Mouse (Mus musculus) MEL (cell line): ENCODE data around the gene Gm12258. TPM values are rescaled to one million over a fixed set of nuclear protein-coding genes. Genes with fewer than 3 reads are reported as not detected.

Source experiments
- DNase-seq: peaks from one replicate; pipeline ENCODE4 v3.0.0; 2011; ENCODE audit warnings: low read depth, low spot score
- H3K27ac ChIP-seq: 2 replicates; pipeline ENCODE4 v1.5.1; 2012; ENCODE audit warnings: low read depth, mild to moderate bottlenecking, control low read depth, low read length, moderate library complexity; ENCODE audit not compliant: control insufficient read depth
- H3K27me3 ChIP-seq, 2 experiments: fragments of 150-350 bp in 1 of 2; sonication (generic) in 1 of 2; 2 replicates each; pipeline ENCODE4 v1.6.1; 2012; ENCODE audit warnings: low read length in 2 of 2, mild to moderate bottlenecking in 2 of 2, improper control_type of control experiment in 1 of 2, moderate library complexity in 1 of 2; ENCODE audit not compliant: insufficient read depth in 2 of 2, control insufficient read depth in 1 of 2
- H3K36me3 ChIP-seq, 2 experiments: 2 replicates each; pipeline ENCODE4 v1.6.1; 2012 to 2014; ENCODE audit warnings: low read length in 2 of 2, improper control_type of control experiment in 1 of 2, inconsistent platforms in 1 of 2, mild to moderate bottlenecking in 1 of 2; ENCODE audit not compliant: insufficient read depth in 2 of 2, control insufficient read depth in 1 of 2
- H3K4me1 ChIP-seq, 2 experiments: fragments of 150-350 bp in 1 of 2; sonication (generic) in 1 of 2; 2 replicates each; pipeline ENCODE4 v1.6.1; 2012; ENCODE audit warnings: low read length in 2 of 2, improper control_type of control experiment in 1 of 2, mild to moderate bottlenecking in 1 of 2; ENCODE audit not compliant: insufficient read depth in 2 of 2, control insufficient read depth in 1 of 2
- H3K4me3 ChIP-seq, 2 experiments: fragments of 150-350 bp in 1 of 2; sonication (generic) in 1 of 2; 2 replicates each; pipeline ENCODE4 v1.5.1; 2012; ENCODE audit warnings: low read depth in 2 of 2, low read length in 2 of 2, mild to moderate bottlenecking in 2 of 2, moderate library complexity in 2 of 2, control low read depth in 1 of 2, improper control_type of control experiment in 1 of 2; ENCODE audit not compliant: control insufficient read depth in 1 of 2, insufficient read depth in 1 of 2
- H3K79me2 ChIP-seq: 2 replicates; pipeline ENCODE4 v1.6.1; 2012; ENCODE audit warnings: mild to moderate bottlenecking, low read length, moderate library complexity; ENCODE audit not compliant: control insufficient read depth, poor library complexity, insufficient read depth
- H3K9ac ChIP-seq: 2 replicates; pipeline ENCODE4 v1.6.1; 2012; ENCODE audit warnings: low read depth, mild to moderate bottlenecking, control low read depth, low read length, moderate library complexity; ENCODE audit not compliant: control insufficient read depth, poor library complexity, severe bottlenecking
- H3K9me3 ChIP-seq: fragments of 150-350 bp; sonication (generic); replicated peaks from 2 replicates; pipeline ENCODE4 v1.6.1; 2012; ENCODE audit warnings: mild to moderate bottlenecking, low read length, improper control_type of control experiment, moderate library complexity; ENCODE audit not compliant: insufficient read depth
- CHD1 ChIP-seq: IDR thresholded peaks from 2 replicates; pipeline ENCODE4 v1.6.1; 2012; ENCODE audit warnings: low read depth, mild to moderate bottlenecking, inconsistent platforms, low read length, improper control_type of control experiment
- ELF1 ChIP-seq: IDR thresholded peaks from 2 replicates; pipeline ENCODE4 v1.6.1; 2014; ENCODE audit warnings: low read depth, mild to moderate bottlenecking, inconsistent platforms, low read length, improper control_type of control experiment, moderate library complexity
- EP300 ChIP-seq, 2 experiments: IDR thresholded peaks; 2 replicates each; pipeline ENCODE4 v1.6.1; 2011; ENCODE audit warnings: improper control_type of control experiment in 2 of 2, low read length in 2 of 2, low read depth in 1 of 2, mild to moderate bottlenecking in 1 of 2
- ETS1 ChIP-seq: IDR thresholded peaks from 2 replicates; pipeline ENCODE4 v1.6.1; 2012; ENCODE audit warnings: low read depth, mild to moderate bottlenecking, inconsistent platforms, low read length, improper control_type of control experiment, moderate library complexity
- GATA1 ChIP-seq: IDR thresholded peaks from 2 replicates; pipeline ENCODE4 v1.6.1; 2011; ENCODE audit warnings: low read depth, low read length, improper control_type of control experiment
- HCFC1 ChIP-seq: IDR thresholded peaks from 2 replicates; pipeline ENCODE4 v1.6.1; 2012; ENCODE audit warnings: low read depth, mild to moderate bottlenecking, inconsistent platforms, low read length, improper control_type of control experiment, moderate library complexity
- MAX ChIP-seq: IDR thresholded peaks from 2 replicates; pipeline ENCODE4 v1.6.1; 2011; ENCODE audit warnings: low read length, improper control_type of control experiment
- MAZ ChIP-seq: IDR thresholded peaks from 2 replicates; pipeline ENCODE4 v1.6.1; 2012; ENCODE audit warnings: low read depth, mild to moderate bottlenecking, inconsistent platforms, low read length, improper control_type of control experiment
- MXI1 ChIP-seq: IDR thresholded peaks from 2 replicates; pipeline ENCODE4 v1.6.1; 2011; ENCODE audit warnings: mild to moderate bottlenecking, low read depth, low read length, improper control_type of control experiment
- MYB ChIP-seq: IDR thresholded peaks from 2 replicates; pipeline ENCODE4 v1.6.1; 2011; ENCODE audit warnings: mild to moderate bottlenecking, low read depth, low read length, improper control_type of control experiment
- MYC ChIP-seq: IDR thresholded peaks from 2 replicates; pipeline ENCODE4 v1.6.1; 2011; ENCODE audit warnings: low read depth, mild to moderate bottlenecking, low read length, improper control_type of control experiment, moderate library complexity
- NELFE ChIP-seq: IDR thresholded peaks from 2 replicates; pipeline ENCODE4 v1.6.1; 2011; ENCODE audit warnings: low read depth, low read length, improper control_type of control experiment
- NRF1 ChIP-seq: IDR thresholded peaks from 2 replicates; pipeline ENCODE4 v1.6.1; 2014; ENCODE audit warnings: low read depth, mild to moderate bottlenecking, inconsistent platforms, low read length, improper control_type of control experiment, moderate library complexity; ENCODE audit not compliant: poor library complexity, insufficient read depth, severe bottlenecking
- POLR2AphosphoS2 ChIP-seq: IDR thresholded peaks from 2 replicates; pipeline ENCODE4 v1.6.1; 2011; ENCODE audit warnings: low read length, improper control_type of control experiment
- RAD21 ChIP-seq: IDR thresholded peaks from 2 replicates; pipeline ENCODE4 v1.6.1; 2011; ENCODE audit warnings: mild to moderate bottlenecking, low read depth, low read length, improper control_type of control experiment
- RCOR1 ChIP-seq: IDR thresholded peaks from 2 replicates; pipeline ENCODE4 v1.6.1; 2012; ENCODE audit warnings: low read depth, mild to moderate bottlenecking, inconsistent platforms, low read length, improper control_type of control experiment
- SIN3A ChIP-seq: IDR thresholded peaks from 2 replicates; pipeline ENCODE4 v1.6.1; 2012; ENCODE audit warnings: low read length, improper control_type of control experiment, inconsistent platforms
- TAL1 ChIP-seq: IDR thresholded peaks from 2 replicates; pipeline ENCODE4 v1.6.1; 2012; ENCODE audit warnings: mild to moderate bottlenecking, inconsistent platforms, low read length, moderate library complexity, mixed read lengths
- TBP ChIP-seq: IDR thresholded peaks from 2 replicates; pipeline ENCODE4 v1.8.0; 2011; ENCODE audit warnings: low read depth, low read length, improper control_type of control experiment
- TCF12 ChIP-seq: IDR thresholded peaks from 2 replicates; pipeline ENCODE4 v1.6.1; 2014; ENCODE audit warnings: low read depth, mild to moderate bottlenecking, inconsistent platforms, low read length, improper control_type of control experiment, moderate library complexity
- UBTF ChIP-seq: IDR thresholded peaks from 2 replicates; pipeline ENCODE4 v1.6.1; 2012; ENCODE audit warnings: low read depth, mild to moderate bottlenecking, inconsistent platforms, low read length, improper control_type of control experiment, moderate library complexity, borderline replicate concordance; ENCODE audit not compliant: insufficient read depth
- ZKSCAN1 ChIP-seq: IDR thresholded peaks from 2 replicates; pipeline ENCODE4 v1.6.1; 2012; ENCODE audit warnings: low read depth, mild to moderate bottlenecking, inconsistent platforms, low read length, improper control_type of control experiment, moderate library complexity
- ZMIZ1 ChIP-seq: IDR thresholded peaks from 2 replicates; pipeline ENCODE4 v1.6.1; 2012; ENCODE audit warnings: low read depth, mild to moderate bottlenecking, inconsistent platforms, low read length, improper control_type of control experiment, moderate library complexity
- ZNF384 ChIP-seq: IDR thresholded peaks from 2 replicates; pipeline ENCODE4 v1.6.1; 2012; ENCODE audit warnings: low read depth, mild to moderate bottlenecking, inconsistent platforms, low read length, improper control_type of control experiment
- polyA plus RNA-seq, 2 experiments: library from polyadenylated mRNA; stranded (reverse) in 1 of 2; unstranded in 1 of 2; fragments of >175 nt in 1 of 2; fragments of >200 nt in 1 of 2; gene quantifications; 2 replicates each; pipeline versions ENCODE4 v1.2.1 to v1.2.4; 2012; ENCODE audit warnings: low replicate concordance in 2 of 2, low read depth in 1 of 2; ENCODE audit not compliant: insufficient read length in 2 of 2, insufficient read depth in 1 of 2, missing spikeins in 1 of 2
- total RNA-seq: library from RNA; depleted of rRNA; stranded (reverse); fragments of 300-350 nt; gene quantifications from 2 replicates; pipeline ENCODE4 v1.2.3, GENCODE M21; 2012

Gene Gm12258
- total and polyA plus RNA-seq, 3 experiments = 1.7 to 2.5 TPM; not detected in 1

GRCm38 (mm10) chr11:58849731-58850130, 2.8 kb downstream of the Gm12258 start:
- TF ChIP-seq MYC (no peak), EP300 (IDR thresholded peaks at IDR 0.05; ENCODE audit: low read depth in 1 of 2, low read length in 2 of 2) (no peak), ZNF384 (no peak), MAX (no peak), RAD21 (no peak), MXI1 (no peak), ZMIZ1 (no peak), NRF1 (no peak)
- no peak overlapping the region for H3K9ac ChIP-seq
- peaks cover 3 to 9% of the 10 kb centered on the region in 2 experiments; a peak in 3 of 4 replicates for H3K36me3 ChIP-seq

DNA sequence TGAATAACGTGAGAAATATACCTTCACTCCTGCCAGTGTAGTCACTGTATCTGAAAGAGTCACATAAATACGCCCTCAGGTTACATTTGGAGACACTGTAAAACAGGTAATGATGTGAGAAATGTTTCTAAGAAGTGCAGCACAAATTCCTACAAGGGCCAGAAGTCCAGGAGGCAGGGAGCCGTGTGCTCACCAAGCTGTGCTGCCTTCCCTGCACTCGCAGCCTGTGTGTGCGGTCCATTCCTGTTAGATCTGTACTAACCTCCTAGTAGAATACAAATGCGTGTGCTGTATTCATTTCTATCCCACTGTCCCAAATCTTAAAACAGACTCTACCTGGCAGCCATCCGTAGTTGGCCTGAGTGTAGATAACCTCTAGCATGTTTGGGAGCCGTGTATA, 13.8 kb downstream of the Gm12258 start:
- no peak for DNase-seq
- peaks cover 0 to 30% of the 10 kb centered on the region in 2 experiments; a peak in 2 of 4 replicates for H3K36me3 ChIP-seq

More at GRCm38 (mm10) chr11:58849731-58850130, 2.8 kb downstream of the Gm12258 start:
- peaks cover 6% of the 10 kb centered on the region; the same call in 1 of the 2 replicates for H3K79me2 ChIP-seq
- no peaks in the 10 kb centered on the region for H3K27me3 ChIP-seq
- DNase-seq = no peak
- peaks cover 2 to 5% of the 10 kb centered on the region in 2 experiments; a peak in 2 of 4 replicates for H3K4me1 ChIP-seq
- no peak overlapping the region for H3K27ac ChIP-seq
- no peaks in the 10 kb centered on the region for H3K9me3 ChIP-seq
- H3K4me3 ChIP-seq = no peak overlapping the region

GRCm38 (mm10) chr11:58867039-58867953, 20.3 kb downstream of the Gm12258 start, which contains the start of gene 2810021J22Rik:
Gene 2810021J22Rik, plus strand, starts transcription at chr11:58867216.
- H3K27ac ChIP-seq = peak within 1 kb of the TSS; percentile 74
- peak; percentile 93 for DNase-seq
- H3K4me3 ChIP-seq = peak within 1 kb of the TSS; percentile 57 to 97
- peaks cover 0 to 6% of the 10 kb centered on the region in 2 experiments; a peak in 2 of 4 replicates for H3K36me3 ChIP-seq
- no peaks in the 10 kb centered on the region for H3K27me3 ChIP-seq
- peaks cover 3 to 7% of the 10 kb centered on the region in 2 experiments for H3K4me1 ChIP-seq
- H3K9ac ChIP-seq = peak within 1 kb of the TSS; percentile 90
- H3K9me3 ChIP-seq = no peaks in the 10 kb centered on the region
- peaks cover 5% of the 10 kb centered on the region for H3K79me2 ChIP-seq
- TF ChIP-seq MAZ = peak; percentile 47; the same call in 1 of the 2 replicates
- TF ChIP-seq CHD1 = no peak
- TF ChIP-seq ZNF384 = peak; percentile 69
- peak; percentile 65; the same call in 1 of the 2 replicates for TF ChIP-seq MXI1
- no peak for TF ChIP-seq TAL1
- TF ChIP-seq EP300 (IDR thresholded peaks at IDR 0.05; ENCODE audit: low read depth in 1 of 2, low read length in 2 of 2) = 0 out of 4 replicates have a peak, but pooled peaks of 1 of the 2 experiments have one; percentile 25
- TF ChIP-seq TCF12 = peak; percentile 81
- 0 out of 2 replicates have a peak, but pooled peaks have one; percentile 49 for TF ChIP-seq MAX
- TF ChIP-seq ELF1 = peak; percentile 91
- no peak for TF ChIP-seq MYB
- peak; percentile 75; the same call in 1 of the 2 replicates for TF ChIP-seq ZMIZ1
- peak; percentile 41; the same call in 1 of the 2 replicates for TF ChIP-seq ETS1
- TF ChIP-seq ZKSCAN1 = no peak
- TF ChIP-seq GATA1 = 0 out of 2 replicates have a peak, but pooled peaks have one; percentile 2
- TF ChIP-seq NELFE = peak; percentile 91
- TF ChIP-seq TBP = peak; percentile 91
- TF ChIP-seq SIN3A = peak; percentile 92
- TF ChIP-seq POLR2AphosphoS2 = peak; percentile 81; the same call in 1 of the 2 replicates

More for the DNA sequence above, 13.8 kb downstream of the Gm12258 start:
- Histone ChIP-seq H3K4me3 (no peak overlapping the region), H3K79me2 (no peaks in the 10 kb centered on the region), H3K27me3 (no peaks in the 10 kb centered on the region), H3K9me3 (no peaks in the 10 kb centered on the region; the same call in 1 of the 2 replicates), H3K4me1 (no peaks in the 10 kb centered on the region), H3K9ac (no peak overlapping the region), H3K27ac (no peak overlapping the region)
- TF ChIP-seq UBTF (no peak), HCFC1 (no peak), RCOR1 (no peak)
